Mouse (Mus musculus): Measurements from ENCODE around the gene Spon1. TPM values are rescaled to one million over a fixed set of nuclear protein-coding genes. Genes with fewer than 3 reads are reported as not detected.

Gene Spon1
- total RNA-seq (2014; rRNA removed; ENCODE audit: low replicate concordance) (19.7 and 21.6 TPM in 2 replicates), polyA plus RNA-seq (2015; fragmentation: Nextera tagmentation; extraction: Ambion mirVana) (19.5 and 20.7 TPM in 2 replicates)

GRCm38 (mm10) chr7:113765667-113766497, at the start of gene Spon1:
TSS of gene Spon1 (plus strand) at chr7:113765998.
- DNase-seq (ENCODE audit: low spot score): peak; percentile 85
- peak; percentile 86 for ATAC-seq (ENCODE audit: insufficient read depth, low read depth)
- TF ChIP-seq CTCF (IDR thresholded peaks at IDR 0.05; ENCODE audit: low read depth): no peak
- no peak for TF ChIP-seq EP300 (IDR thresholded peaks at IDR 0.05; ENCODE audit: low read depth)
- no peaks in the 10 kb centered on the region for H3K27me3 ChIP-seq (ENCODE audit: control insufficient read depth, insufficient read depth, low read length)
- no peaks in the 10 kb centered on the region; the same call in 1 of the 2 replicates for H3K9me3 ChIP-seq (replicated peaks; ENCODE audit: control insufficient read depth, low read length)
- H3K36me3 ChIP-seq (replicated peaks; ENCODE audit: control insufficient read depth, insufficient read depth, low read length): no peaks in the 10 kb centered on the region
- H3K27ac ChIP-seq (ENCODE audit: low read depth): peak within 1 kb of the TSS; percentile 74
- peaks cover 13% of the 10 kb centered on the region; the same call in 1 of the 2 replicates for H3K4me1 ChIP-seq (ENCODE audit: control insufficient read depth, insufficient read depth)
- under 1% methylated on average over 56 of the region's 56 CpGs for WGBS
- peak within 1 kb of the TSS; percentile 39 for H3K9ac ChIP-seq (replicated peaks; ENCODE audit: low read depth, low read length)
- peak within 1 kb of the TSS; percentile 77 for H3K4me2 ChIP-seq (ENCODE audit: low read depth, low read length)
- peak within 1 kb of the TSS; percentile 53 for H3K4me3 ChIP-seq (ENCODE audit: low read depth, low read length)

- WGBS: 72% methylated on average over 2 of the region's 2 CpGs
- H3K27me3 ChIP-seq (ENCODE audit: control insufficient read depth, insufficient read depth, low read length): no peaks in the 10 kb centered on the region
- TF ChIP-seq CTCF (IDR thresholded peaks at IDR 0.05; ENCODE audit: low read depth) (no peak), EP300 (IDR thresholded peaks at IDR 0.05; ENCODE audit: low read depth) (no peak)
- H3K9ac ChIP-seq (replicated peaks; ENCODE audit: low read depth, low read length): no peak overlapping the region
- no peaks in the 10 kb centered on the region for H3K9me3 ChIP-seq (replicated peaks; ENCODE audit: control insufficient read depth, low read length)
- ATAC-seq (ENCODE audit: insufficient read depth, low read depth) (no peak), DNase-seq (ENCODE audit: low spot score) (no peak)
- no peaks in the 10 kb centered on the region for H3K4me1 ChIP-seq (ENCODE audit: control insufficient read depth, insufficient read depth)
- H3K4me3 ChIP-seq (ENCODE audit: low read depth, low read length): no peak overlapping the region
- no peak overlapping the region for H3K4me2 ChIP-seq (ENCODE audit: low read depth, low read length)
- H3K27ac ChIP-seq (ENCODE audit: low read depth): no peak overlapping the region
- H3K36me3 ChIP-seq (replicated peaks; ENCODE audit: control insufficient read depth, insufficient read depth, low read length): no peaks in the 10 kb centered on the region
Measured at GRCm38 (mm10) chr7:113721994-113722393, 43.8 kb upstream of the Spon1 start.

GRCm38 (mm10) chr7:113723905-113724304, 41.9 kb upstream of the Spon1 start:
- 60% methylated on average over 3 of the region's 3 CpGs for WGBS

GRCm38 (mm10) chr7:113727999-113728713, 37.6 kb upstream of the Spon1 start:
- H3K4me3 ChIP-seq (ENCODE audit: low read depth, low read length): no peak overlapping the region
- no peak for ATAC-seq (ENCODE audit: insufficient read depth, low read depth)
- H3K4me2 ChIP-seq (ENCODE audit: low read depth, low read length): no peak overlapping the region
- TF ChIP-seq CTCF (IDR thresholded peaks at IDR 0.05; ENCODE audit: low read depth) (no peak), EP300 (IDR thresholded peaks at IDR 0.05; ENCODE audit: low read depth) (no peak)
- peaks cover 8% of the 10 kb centered on the region; the same call in 1 of the 2 replicates for H3K4me1 ChIP-seq (ENCODE audit: control insufficient read depth, insufficient read depth)
- no peaks in the 10 kb centered on the region for H3K36me3 ChIP-seq (replicated peaks; ENCODE audit: control insufficient read depth, insufficient read depth, low read length)
- no peak overlapping the region for H3K9ac ChIP-seq (replicated peaks; ENCODE audit: low read depth, low read length)
- H3K27ac ChIP-seq (ENCODE audit: low read depth): no peak overlapping the region
- 42% methylated on average over 8 of the region's 8 CpGs for WGBS
- no peak for DNase-seq (ENCODE audit: low spot score)
- no peaks in the 10 kb centered on the region for H3K27me3 ChIP-seq (ENCODE audit: control insufficient read depth, insufficient read depth, low read length)
- H3K9me3 ChIP-seq (replicated peaks; ENCODE audit: control insufficient read depth, low read length): no peaks in the 10 kb centered on the region

More at GRCm38 (mm10) chr7:113723905-113724304, 41.9 kb upstream of the Spon1 start:
- Histone ChIP-seq H3K36me3 (replicated peaks; ENCODE audit: control insufficient read depth, insufficient read depth, low read length) (no peaks in the 10 kb centered on the region), H3K4me1 (ENCODE audit: control insufficient read depth, insufficient read depth) (peaks cover 8% of the 10 kb centered on the region; the same call in 1 of the 2 replicates), H3K4me2 (ENCODE audit: low read depth, low read length) (no peak overlapping the region), H3K27me3 (ENCODE audit: control insufficient read depth, insufficient read depth, low read length) (no peaks in the 10 kb centered on the region), H3K27ac (ENCODE audit: low read depth) (no peak overlapping the region), H3K9me3 (replicated peaks; ENCODE audit: control insufficient read depth, low read length) (no peaks in the 10 kb centered on the region), H3K4me3 (ENCODE audit: low read depth, low read length) (no peak overlapping the region), H3K9ac (replicated peaks; ENCODE audit: low read depth, low read length) (no peak overlapping the region)
- DNase-seq (ENCODE audit: low spot score) (no peak), ATAC-seq (ENCODE audit: insufficient read depth, low read depth) (no peak)
- TF ChIP-seq EP300 (IDR thresholded peaks at IDR 0.05; ENCODE audit: low read depth) (no peak), CTCF (IDR thresholded peaks at IDR 0.05; ENCODE audit: low read depth) (no peak)

GRCm38 (mm10) chr7:113728926-113729325, 36.9 kb upstream of the Spon1 start:
- no peak for ATAC-seq (ENCODE audit: insufficient read depth, low read depth)

More at GRCm38 (mm10) chr7:113728926-113729325, 36.9 kb upstream of the Spon1 start:
- TF ChIP-seq EP300 (IDR thresholded peaks at IDR 0.05; ENCODE audit: low read depth): no peak
- TF ChIP-seq CTCF (IDR thresholded peaks at IDR 0.05; ENCODE audit: low read depth): no peak
- no peak for DNase-seq (ENCODE audit: low spot score)
- Histone ChIP-seq H3K4me2 (ENCODE audit: low read depth, low read length) (no peak overlapping the region), H3K4me1 (ENCODE audit: control insufficient read depth, insufficient read depth) (peaks cover 8% of the 10 kb centered on the region), H3K9me3 (replicated peaks; ENCODE audit: control insufficient read depth, low read length) (no peaks in the 10 kb centered on the region), H3K9ac (replicated peaks; ENCODE audit: low read depth, low read length) (no peak overlapping the region), H3K4me3 (ENCODE audit: low read depth, low read length) (no peak overlapping the region), H3K27me3 (ENCODE audit: control insufficient read depth, insufficient read depth, low read length) (no peaks in the 10 kb centered on the region), H3K27ac (ENCODE audit: low read depth) (no peak overlapping the region), H3K36me3 (replicated peaks; ENCODE audit: control insufficient read depth, insufficient read depth, low read length) (no peaks in the 10 kb centered on the region)
- 47% methylated on average over 2 of the region's 2 CpGs for WGBS
